9 mouse cellular contexts compared by ENCODE assay signal in the genomic region with DNA sequence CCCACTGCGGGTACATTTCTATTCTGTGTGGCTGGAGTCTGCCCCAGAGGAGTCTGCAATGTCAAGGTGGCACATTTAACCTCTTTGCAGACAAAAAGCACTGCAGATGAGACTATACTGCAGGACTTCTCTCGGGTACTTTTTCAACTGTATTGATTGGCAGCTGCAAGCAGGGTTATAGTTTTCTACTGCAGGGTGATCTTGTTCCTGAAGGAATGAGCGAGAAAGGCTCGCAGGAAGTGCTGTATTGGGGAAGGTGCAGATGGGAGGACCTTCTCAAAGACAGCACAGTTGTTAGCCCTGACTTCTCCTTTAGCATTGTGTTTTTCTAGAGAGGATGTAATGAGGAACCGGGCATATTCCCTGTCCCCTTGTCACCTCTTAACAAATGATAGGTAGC. TPM values are rescaled to one million over a fixed set of nuclear protein-coding genes. Genes with fewer than 3 reads are reported as not detected.
DNase-seq lines count a peak whose midpoint lies in the region; ATAC-seq lines count a peak whose summit lies in the region.
"Had no signal": no experiment of that assay in that cellular context is flagged by ENCODE, and none has a peak within 500 bp of the region (broad histone marks: within the 10 kb centered on the region; RNA-seq: fewer than 3 reads in every experiment).

No protein-coding gene starts in this region.

- peak; percentile 86 for DNase-seq in heart, adult 11 months
- DNase-seq in heart, postnatal 14 days = no peak
- peak; percentile 66 for DNase-seq in brain, adult 2 months (ENCODE audit: low read depth, low spot score)
- no peak for DNase-seq in adrenal gland, adult 18-20 months (ENCODE audit: low spot score in 2 of 2)
- DNase-seq in spleen, postnatal 14 days (ENCODE audit: low spot score in 2 of 2) = no peak

- intact Hi-C loops in heart, postnatal 14 days (cut with DNase I) = loop anchor here (2.0 kb wide), 1 partner anchor 18 kb away; no protein-coding TSS in a partner anchor

- H3K9me3 ChIP-seq in heart, embryonic 14.5 days (ENCODE audit: control insufficient read depth, low read length) = no peaks in the 10 kb centered on the region

- H3K27ac ChIP-seq in heart, embryonic 14.5 days (replicated peaks in 1 of 2; ENCODE audit: control insufficient read depth in 1 of 2, insufficient read depth in 1 of 2, low read depth in 2 of 2, low read length in 2 of 2) = peak overlapping the region; percentile 67 to 80

- H3K4me1 ChIP-seq in heart, embryonic 14.5 days (ENCODE audit: control insufficient read depth in 2 of 2, insufficient read depth in 2 of 2, low read length in 2 of 2) = peaks cover 44 to 70% of the 10 kb centered on the region in 2 experiments

- peak overlapping the region; percentile 67 for H3K9ac ChIP-seq in heart, embryonic 14.5 days (ENCODE audit: low read length)

- H3K4me2 ChIP-seq in heart, embryonic 14.5 days (ENCODE audit: low read length) = peak overlapping the region; percentile 57

- WGBS in heart, embryonic 14.5 days = 33% methylated on average over 5 of the region's 5 CpGs

- no peak for ATAC-seq in heart, embryonic 14.5 days (ENCODE audit: insufficient number of reproducible peaks, insufficient read depth, low FRiP score, low read depth)
- ATAC-seq in megakaryocyte progenitor cell, adult 5-6 weeks (replicated peaks; ENCODE audit: poor library complexity) = 0 out of 2 replicates have a peak, but pooled peaks have one; percentile 26
- ATAC-seq in frontal cortex, adult (ENCODE audit: low TSS enrichment) = no peak

- peak overlapping the region; percentile 3 to 22; a peak in 2 of 4 replicates for H3K4me3 ChIP-seq in heart, embryonic 14.5 days (ENCODE audit: control insufficient read depth in 1 of 2, insufficient read depth in 1 of 2, low read depth in 1 of 2, low read length in 2 of 2)

- H3K36me3 ChIP-seq in heart, embryonic 14.5 days (ENCODE audit: control insufficient read depth, insufficient read depth, low read length) = no peaks in the 10 kb centered on the region

- no peaks in the 10 kb centered on the region for H3K27me3 ChIP-seq in heart, embryonic 14.5 days (ENCODE audit: control insufficient read depth, insufficient read depth, low read length)

RNA-seq across cellular contexts. Expression of gene Sparcl1, which starts 1.0 kb away (rescaled TPM):
- 100 to 1,000 TPM; 335 to 337 TPM for total RNA-seq in heart, postnatal 14 days (2021)
- 77.0 and 85.0 TPM in 2 replicates for polyA plus RNA-seq in heart, embryonic 14.5 days (2014; fragmentation: Nextera tagmentation; extraction: Ambion mirVana)
- total RNA-seq in megakaryocyte progenitor cell, adult 5-6 weeks (2015) = not detected in 2 replicates
- not detected in 2 replicates for total RNA-seq in megakaryocyte progenitor cell, adult 5-6 weeks (2017)
- total RNA-seq in adrenal gland, adult 18-20 months (2021) = 10 to 100 TPM; 35.4 to 50.2 TPM

RNA-seq across cellular contexts. Expression of gene Gm17660, which starts 35.1 kb away (rescaled TPM):
- total RNA-seq in heart, postnatal 14 days (2021) = not detected
- polyA plus RNA-seq in heart, embryonic 14.5 days (2014; fragmentation: Nextera tagmentation; extraction: Ambion mirVana) = 0.49 TPM in 1 of 2 replicates, not detected in the other
- total RNA-seq in megakaryocyte progenitor cell, adult 5-6 weeks (2015) = not detected in 2 replicates
- not detected in 2 replicates for total RNA-seq in megakaryocyte progenitor cell, adult 5-6 weeks (2017)
- not detected for total RNA-seq in adrenal gland, adult 18-20 months (2021)
- total RNA-seq: left cerebral cortex, postnatal 10 days had no signal

RNA-seq across cellular contexts. Expression of gene Dspp, which starts 58.0 kb away (rescaled TPM):
- not detected for total RNA-seq in heart, postnatal 14 days (2021)
- not detected in 2 replicates for polyA plus RNA-seq in heart, embryonic 14.5 days (2014; fragmentation: Nextera tagmentation; extraction: Ambion mirVana)
- not detected in 2 replicates for total RNA-seq in megakaryocyte progenitor cell, adult 5-6 weeks (2015)
- not detected in 2 replicates for total RNA-seq in megakaryocyte progenitor cell, adult 5-6 weeks (2017)
- total RNA-seq in adrenal gland, adult 18-20 months (2021) = not detected

Comparison
In these comparisons a context has a peak if more than half of its experiments do, and no peak if none do; other contexts are left out.
1. DNase-seq: peak in heart, adult 11 months (single experiment) and brain, adult 2 months (single experiment); none in heart, postnatal 14 days (0 of 2), adrenal gland, adult 18-20 months (0 of 2) and spleen, postnatal 14 days (0 of 2).
2. RNA of gene Sparcl1, which starts 1.0 kb away (total RNA-seq): 335 to 337 TPM in heart, postnatal 14 days and 35.4 to 50.2 TPM in adrenal gland, adult 18-20 months; not detected in megakaryocyte progenitor cell, adult 5-6 weeks; every median in the first group is over 10 times any median in the second.